Mouse (Mus musculus) MEL (cell line): ENCODE measurements around the gene Adamts16.

Experiments
- CTCF ChIP-seq, 3 experiments: IDR thresholded peaks in 2 of 3; conservative IDR thresholded peaks in 1 of 3; 2 replicates each; pipeline ENCODE4 v1.5.1; 2011 to 2012; ENCODE audit warnings: low read length in 3 of 3, low read depth in 2 of 3, mild to moderate bottlenecking in 2 of 3, improper control_type of control experiment in 1 of 3, inconsistent platforms in 1 of 3, mixed read lengths in 1 of 3, moderate library complexity in 1 of 3; ENCODE audit not compliant: control insufficient read depth in 1 of 3, insufficient read depth in 1 of 3, poor library complexity in 1 of 3, severe bottlenecking in 1 of 3
- EP300 ChIP-seq, 2 experiments: IDR thresholded peaks; 2 replicates each; pipeline ENCODE4 v1.6.1; 2011; ENCODE audit warnings: improper control_type of control experiment in 2 of 2, low read length in 2 of 2, low read depth in 1 of 2, mild to moderate bottlenecking in 1 of 2
- ETS1 ChIP-seq: IDR thresholded peaks from 2 replicates; pipeline ENCODE4 v1.6.1; 2012; ENCODE audit warnings: low read depth, mild to moderate bottlenecking, inconsistent platforms, low read length, improper control_type of control experiment, moderate library complexity
- MAX ChIP-seq: IDR thresholded peaks from 2 replicates; pipeline ENCODE4 v1.6.1; 2011; ENCODE audit warnings: low read length, improper control_type of control experiment
- POLR2A ChIP-seq, 2 experiments: IDR thresholded peaks; 2 replicates each; pipeline ENCODE4 v1.6.1; 2011 to 2012; ENCODE audit warnings: low read length in 2 of 2, mild to moderate bottlenecking in 2 of 2, control low read depth in 1 of 2, improper control_type of control experiment in 1 of 2, low read depth in 1 of 2, moderate library complexity in 1 of 2; ENCODE audit not compliant: control insufficient read depth in 1 of 2, insufficient read depth in 1 of 2, poor library complexity in 1 of 2
- POLR2AphosphoS5 ChIP-seq: IDR thresholded peaks from 2 replicates; pipeline ENCODE4 v1.6.1; 2012; ENCODE audit warnings: low read depth, borderline replicate concordance, mild to moderate bottlenecking, inconsistent platforms, low read length, moderate library complexity, mixed read lengths
- ZKSCAN1 ChIP-seq: IDR thresholded peaks from 2 replicates; pipeline ENCODE4 v1.6.1; 2012; ENCODE audit warnings: low read depth, mild to moderate bottlenecking, inconsistent platforms, low read length, improper control_type of control experiment, moderate library complexity

DNA sequence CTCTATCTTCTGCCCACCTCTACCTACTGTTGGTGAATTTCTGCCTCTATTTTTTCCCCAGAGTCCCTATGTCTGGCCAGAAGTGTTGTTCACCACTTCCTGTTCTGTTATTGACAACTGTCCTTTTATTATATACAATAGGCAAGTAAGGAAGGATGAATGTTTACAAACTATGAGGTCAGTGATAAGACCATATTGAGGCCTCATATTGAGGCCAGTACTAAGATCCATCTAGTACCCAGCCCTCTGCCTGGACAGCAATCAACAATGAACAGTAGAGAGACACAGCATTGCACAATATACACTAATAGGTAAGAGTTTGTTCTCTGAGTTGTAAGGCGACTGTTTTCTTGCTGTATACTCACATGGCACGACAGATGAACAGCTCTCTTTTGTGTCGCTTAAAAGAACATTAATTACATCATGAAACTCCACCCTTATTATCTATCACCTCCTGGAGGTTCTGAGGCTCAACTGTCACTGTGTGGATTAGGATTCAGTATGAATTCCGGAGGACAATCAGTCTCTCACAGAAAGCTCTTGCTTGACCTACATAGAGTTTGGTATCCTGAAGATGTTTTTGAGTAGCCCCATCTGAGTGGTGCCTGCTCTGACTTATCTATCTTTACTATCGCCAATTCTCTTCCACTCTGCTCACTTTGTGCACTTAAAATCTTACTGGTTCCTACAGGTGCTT lies 134.3 kb downstream of the Adamts16 start:
- TF ChIP-seq CTCF (IDR thresholded peaks at IDR 0.05 in 2 of 3, conservative IDR thresholded peaks at IDR 0.05 in 1 of 3; ENCODE audit: control insufficient read depth in 1 of 3, insufficient read depth in 1 of 3, low read depth in 2 of 3, low read length in 3 of 3, poor library complexity in 1 of 3, severe bottlenecking in 1 of 3) (no peak), POLR2A (IDR thresholded peaks at IDR 0.05; ENCODE audit: control insufficient read depth in 1 of 2, insufficient read depth in 1 of 2, low read depth in 1 of 2, low read length in 2 of 2, poor library complexity in 1 of 2) (no peak), ETS1 (no peak), EP300 (IDR thresholded peaks at IDR 0.05; ENCODE audit: low read depth in 1 of 2, low read length in 2 of 2) (no peak), POLR2AphosphoS5 (no peak), MAX (no peak), ZKSCAN1 (no peak)
